Mouse (Mus musculus) MEL (cell line): ENCODE data around the gene Poldip2. TPM values are rescaled to one million over a fixed set of nuclear protein-coding genes. Genes with fewer than 3 reads are reported as not detected.
A peak's percentile ranks its signal among the peaks of the same experiment; 100 is the strongest.

ENCODE experiments used
- DNase-seq: peaks from one replicate; pipeline ENCODE4 v3.0.0; 2011; ENCODE audit warnings: low read depth, low spot score
- H3K27ac ChIP-seq: 2 replicates; pipeline ENCODE4 v1.5.1; 2012; ENCODE audit warnings: low read depth, mild to moderate bottlenecking, control low read depth, low read length, moderate library complexity; ENCODE audit not compliant: control insufficient read depth
- H3K27me3 ChIP-seq, 2 experiments: fragments of 150-350 bp in 1 of 2; sonication (generic) in 1 of 2; 2 replicates each; pipeline ENCODE4 v1.6.1; 2012; ENCODE audit warnings: low read length in 2 of 2, mild to moderate bottlenecking in 2 of 2, improper control_type of control experiment in 1 of 2, moderate library complexity in 1 of 2; ENCODE audit not compliant: insufficient read depth in 2 of 2, control insufficient read depth in 1 of 2
- H3K36me3 ChIP-seq, 2 experiments: 2 replicates each; pipeline ENCODE4 v1.6.1; 2012 to 2014; ENCODE audit warnings: low read length in 2 of 2, improper control_type of control experiment in 1 of 2, inconsistent platforms in 1 of 2, mild to moderate bottlenecking in 1 of 2; ENCODE audit not compliant: insufficient read depth in 2 of 2, control insufficient read depth in 1 of 2
- H3K4me1 ChIP-seq, 2 experiments: fragments of 150-350 bp in 1 of 2; sonication (generic) in 1 of 2; 2 replicates each; pipeline ENCODE4 v1.6.1; 2012; ENCODE audit warnings: low read length in 2 of 2, improper control_type of control experiment in 1 of 2, mild to moderate bottlenecking in 1 of 2; ENCODE audit not compliant: insufficient read depth in 2 of 2, control insufficient read depth in 1 of 2
- H3K4me3 ChIP-seq, 2 experiments: fragments of 150-350 bp in 1 of 2; sonication (generic) in 1 of 2; 2 replicates each; pipeline ENCODE4 v1.5.1; 2012; ENCODE audit warnings: low read depth in 2 of 2, low read length in 2 of 2, mild to moderate bottlenecking in 2 of 2, moderate library complexity in 2 of 2, control low read depth in 1 of 2, improper control_type of control experiment in 1 of 2; ENCODE audit not compliant: control insufficient read depth in 1 of 2, insufficient read depth in 1 of 2
- H3K79me2 ChIP-seq: 2 replicates; pipeline ENCODE4 v1.6.1; 2012; ENCODE audit warnings: mild to moderate bottlenecking, low read length, moderate library complexity; ENCODE audit not compliant: control insufficient read depth, poor library complexity, insufficient read depth
- H3K9ac ChIP-seq: 2 replicates; pipeline ENCODE4 v1.6.1; 2012; ENCODE audit warnings: low read depth, mild to moderate bottlenecking, control low read depth, low read length, moderate library complexity; ENCODE audit not compliant: control insufficient read depth, poor library complexity, severe bottlenecking
- H3K9me3 ChIP-seq: fragments of 150-350 bp; sonication (generic); replicated peaks from 2 replicates; pipeline ENCODE4 v1.6.1; 2012; ENCODE audit warnings: mild to moderate bottlenecking, low read length, improper control_type of control experiment, moderate library complexity; ENCODE audit not compliant: insufficient read depth
- E2F4 ChIP-seq: IDR thresholded peaks from 2 replicates; pipeline ENCODE4 v1.6.1; 2011; ENCODE audit warnings: low read depth, low read length, improper control_type of control experiment, borderline replicate concordance
- ELF1 ChIP-seq: IDR thresholded peaks from 2 replicates; pipeline ENCODE4 v1.6.1; 2014; ENCODE audit warnings: low read depth, mild to moderate bottlenecking, inconsistent platforms, low read length, improper control_type of control experiment, moderate library complexity
- KAT2A ChIP-seq: conservative IDR thresholded peaks from 2 replicates; pipeline ENCODE4 v1.6.1; 2012; ENCODE audit warnings: low read depth, low read length, improper control_type of control experiment, inconsistent platforms
- MAFK ChIP-seq: IDR thresholded peaks from 2 replicates; pipeline ENCODE4 v1.6.1; 2011; ENCODE audit warnings: low read depth, mild to moderate bottlenecking, low read length, improper control_type of control experiment, borderline replicate concordance
- MEF2A ChIP-seq: IDR thresholded peaks from 2 replicates; pipeline ENCODE4 v1.6.1; 2014; ENCODE audit warnings: low read depth, mild to moderate bottlenecking, inconsistent platforms, low read length, improper control_type of control experiment; ENCODE audit not compliant: poor library complexity, insufficient replicate concordance, severe bottlenecking; ENCODE audit errors: extremely low read depth
- RAD21 ChIP-seq: IDR thresholded peaks from 2 replicates; pipeline ENCODE4 v1.6.1; 2011; ENCODE audit warnings: mild to moderate bottlenecking, low read depth, low read length, improper control_type of control experiment
- RCOR1 ChIP-seq: IDR thresholded peaks from 2 replicates; pipeline ENCODE4 v1.6.1; 2012; ENCODE audit warnings: low read depth, mild to moderate bottlenecking, inconsistent platforms, low read length, improper control_type of control experiment
- SMC3 ChIP-seq: IDR thresholded peaks from 2 replicates; pipeline ENCODE4 v1.6.1; 2011; ENCODE audit warnings: low read depth, low read length, improper control_type of control experiment
- TAL1 ChIP-seq: IDR thresholded peaks from 2 replicates; pipeline ENCODE4 v1.6.1; 2012; ENCODE audit warnings: mild to moderate bottlenecking, inconsistent platforms, low read length, moderate library complexity, mixed read lengths
- USF1 ChIP-seq: IDR thresholded peaks from 2 replicates; pipeline ENCODE4 v1.6.1; 2014; ENCODE audit warnings: low read depth, mild to moderate bottlenecking, inconsistent platforms, low read length, improper control_type of control experiment, moderate library complexity
- USF2 ChIP-seq, 2 experiments: IDR thresholded peaks; 2 replicates each; pipeline ENCODE4 v1.6.1; 2011 to 2012; ENCODE audit warnings: improper control_type of control experiment in 2 of 2, low read length in 2 of 2, borderline replicate concordance in 1 of 2, inconsistent platforms in 1 of 2, low read depth in 1 of 2, mild to moderate bottlenecking in 1 of 2; ENCODE audit not compliant: insufficient read depth in 1 of 2
- ZC3H11A ChIP-seq: IDR thresholded peaks from 2 replicates; pipeline ENCODE4 v1.6.1; 2012; ENCODE audit warnings: low read depth, mild to moderate bottlenecking, inconsistent platforms, low read length, improper control_type of control experiment
- ZKSCAN1 ChIP-seq: IDR thresholded peaks from 2 replicates; pipeline ENCODE4 v1.6.1; 2012; ENCODE audit warnings: low read depth, mild to moderate bottlenecking, inconsistent platforms, low read length, improper control_type of control experiment, moderate library complexity
- ZMIZ1 ChIP-seq: IDR thresholded peaks from 2 replicates; pipeline ENCODE4 v1.6.1; 2012; ENCODE audit warnings: low read depth, mild to moderate bottlenecking, inconsistent platforms, low read length, improper control_type of control experiment, moderate library complexity
- ZNF384 ChIP-seq: IDR thresholded peaks from 2 replicates; pipeline ENCODE4 v1.6.1; 2012; ENCODE audit warnings: low read depth, mild to moderate bottlenecking, inconsistent platforms, low read length, improper control_type of control experiment
- polyA plus RNA-seq, 2 experiments: library from polyadenylated mRNA; stranded (reverse) in 1 of 2; unstranded in 1 of 2; fragments of >175 nt in 1 of 2; fragments of >200 nt in 1 of 2; gene quantifications; 2 replicates each; pipeline versions ENCODE4 v1.2.1 to v1.2.4; 2012; ENCODE audit warnings: low replicate concordance in 2 of 2, low read depth in 1 of 2; ENCODE audit not compliant: insufficient read length in 2 of 2, insufficient read depth in 1 of 2, missing spikeins in 1 of 2
- total RNA-seq: library from RNA; depleted of rRNA; stranded (reverse); fragments of 300-350 nt; gene quantifications from 2 replicates; pipeline ENCODE4 v1.2.3, GENCODE M21; 2012

Gene Poldip2
- total and polyA plus RNA-seq, 3 experiments: 166 to 260 (median 182) TPM

DNA sequence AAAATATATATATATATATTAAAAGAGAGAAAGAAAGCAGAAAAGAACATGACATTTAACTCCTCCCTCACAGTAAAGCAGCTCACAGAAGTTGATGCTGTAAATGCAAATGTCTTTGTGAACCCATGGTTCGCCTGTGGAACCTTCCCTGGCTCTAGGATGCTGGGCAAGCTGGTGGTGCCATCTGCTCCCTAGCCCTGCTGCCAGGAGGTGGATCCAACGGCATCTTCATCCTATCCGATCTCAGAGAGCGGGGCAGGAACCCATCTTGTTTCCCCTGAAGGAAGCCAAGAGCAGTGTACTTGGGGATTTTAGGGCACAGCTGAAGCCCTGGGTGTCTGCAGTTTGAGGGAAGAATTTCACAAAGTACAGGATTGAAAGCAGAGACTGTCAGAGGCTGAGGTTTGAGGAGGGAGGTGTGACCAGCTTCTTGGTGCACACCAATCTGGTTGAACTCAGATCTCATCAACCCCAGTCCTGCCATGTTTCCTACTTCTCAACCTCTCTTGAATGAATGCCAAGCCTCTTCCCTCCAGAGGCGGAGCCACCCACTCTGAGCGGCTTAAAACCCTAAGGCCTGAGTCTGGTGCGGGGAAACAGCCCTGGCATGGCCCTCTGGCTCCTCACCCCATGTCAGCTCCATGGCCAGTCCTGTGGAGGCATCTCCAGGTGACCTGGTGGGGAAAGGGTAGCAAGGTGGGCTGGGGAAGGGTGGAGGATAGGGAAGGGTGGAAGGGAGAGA lies 8.9 kb upstream of the Poldip2 start, which contains the start of gene Sebox:
Gene Sebox, plus strand, starts transcription at position 539 of the 742 bp plus-strand sequence.
- peak; percentile 82 for DNase-seq
- TF ChIP-seq KAT2A (no peak), RCOR1 (peak; percentile 79), RAD21 (no peak), USF1 (no peak), MAFK (no peak), ELF1 (no peak)
- Histone ChIP-seq H3K4me3 (no peak within 1 kb of the TSS), H3K9ac (no peak within 1 kb of the TSS), H3K4me1 (peaks cover 0 to 20% of the 10 kb centered on the region in 2 experiments; a peak in 3 of 4 replicates), H3K79me2 (no peaks in the 10 kb centered on the region), H3K36me3 (peaks cover 7 to 14% of the 10 kb centered on the region in 2 experiments; a peak in 3 of 4 replicates), H3K27ac (no peak within 1 kb of the TSS), H3K9me3 (no peaks in the 10 kb centered on the region), H3K27me3 (no peaks in the 10 kb centered on the region; a peak in 1 of 4 replicates)

DNA sequence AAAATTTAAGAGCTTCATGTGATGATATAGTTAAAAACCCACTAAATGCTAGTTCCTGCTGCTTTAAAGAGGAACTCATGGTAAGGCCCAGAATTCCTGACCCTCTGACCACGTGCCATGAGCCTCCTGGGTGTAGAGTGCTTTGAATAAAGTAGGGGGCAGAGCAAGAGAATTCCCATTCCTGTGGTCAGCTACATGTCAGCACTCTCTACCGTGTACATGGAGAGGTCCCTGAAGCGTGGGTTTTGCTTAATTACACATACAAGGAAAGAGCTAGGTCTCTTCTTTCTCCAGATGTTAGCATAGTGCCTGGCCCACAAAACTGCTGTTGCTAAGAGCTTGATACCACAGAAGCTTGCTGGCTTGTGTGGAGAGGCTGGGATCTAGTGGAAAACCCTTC lies 6.6 kb upstream of the Poldip2 start:
- Histone ChIP-seq H3K4me3 (no peak overlapping the region), H3K9me3 (no peaks in the 10 kb centered on the region)
- no peak for DNase-seq
- TF ChIP-seq ZKSCAN1 (no peak), MEF2A (no peak), E2F4 (no peak), SMC3 (no peak), ZNF384 (no peak), USF2 (IDR thresholded peaks at IDR 0.05; ENCODE audit: borderline replicate concordance in 1 of 2, insufficient read depth in 1 of 2, low read depth in 1 of 2, low read length in 2 of 2) (no peak), TAL1 (no peak), ZC3H11A (no peak), ZMIZ1 (no peak)
- TF ChIP-seq, all 39 proteins: peak for 0
- Histone ChIP-seq H3K27ac (no peak overlapping the region), H3K36me3 (peaks cover 3 to 14% of the 10 kb centered on the region in 2 experiments; a peak in 2 of 4 replicates), H3K4me1 (peaks cover 0 to 17% of the 10 kb centered on the region in 2 experiments; a peak in 2 of 4 replicates), H3K79me2 (no peaks in the 10 kb centered on the region), H3K9ac (no peak overlapping the region), H3K27me3 (no peaks in the 10 kb centered on the region)
